Mouse (Mus musculus): ENCODE measurements around the gene Pdzrn3.

- no peak for TF ChIP-seq POLR2AphosphoS5 (IDR thresholded peaks at IDR 0.05; ENCODE audit: insufficient replicate concordance, low read depth, low read length)
- TF ChIP-seq GATA1 (IDR thresholded peaks at IDR 0.05; ENCODE audit: borderline replicate concordance, low read length) = no peak
- no peak for TF ChIP-seq CTCF (IDR thresholded peaks at IDR 0.05; ENCODE audit: low read depth, low read length)
- TF ChIP-seq TAL1 (conservative IDR thresholded peaks at IDR 0.05; ENCODE audit: low read depth, low read length) = no peak
- TF ChIP-seq GATA2 (IDR thresholded peaks at IDR 0.05; ENCODE audit: borderline replicate concordance, low read depth, low read length) = no peak
Measured at GRCm38 (mm10) chr6:101289428-101289827, 88.3 kb downstream of the Pdzrn3 start.
